Mouse (Mus musculus): ENCODE measurements around the gene Mid1.

DNA sequence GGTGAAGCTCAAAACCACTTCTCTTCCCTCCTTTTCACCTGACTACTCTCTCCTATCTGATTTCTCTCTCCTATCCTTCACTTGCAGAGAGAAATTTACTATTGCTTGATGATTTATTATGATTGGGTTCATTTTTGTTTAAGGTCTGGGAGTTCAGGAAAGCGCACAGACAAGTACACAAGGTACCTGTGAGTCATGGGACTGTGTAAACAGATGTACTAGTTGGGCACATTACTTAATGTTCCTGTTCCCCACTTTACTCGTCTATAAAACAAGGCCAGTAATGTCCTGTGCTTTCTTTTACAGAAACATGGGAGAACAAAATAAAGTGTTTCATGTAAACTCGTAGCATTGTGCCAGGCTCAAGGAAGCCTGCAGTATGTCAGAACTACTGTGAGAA is 248.2 kb downstream of the Mid1 start:
- TF ChIP-seq CTCF (IDR thresholded peaks at IDR 0.05; ENCODE audit: low read depth, low read length) (no peak), POLR2A (IDR thresholded peaks at IDR 0.05; ENCODE audit: extremely low read depth, insufficient read depth, low read length) (no peak)
